Mouse (Mus musculus): ENCODE data around the gene Hpd. TPM values are rescaled to one million over a fixed set of nuclear protein-coding genes. Genes with fewer than 3 reads are reported as not detected.

Gene Hpd
- polyA plus RNA-seq, 1 experiment, result not detected

DNA sequence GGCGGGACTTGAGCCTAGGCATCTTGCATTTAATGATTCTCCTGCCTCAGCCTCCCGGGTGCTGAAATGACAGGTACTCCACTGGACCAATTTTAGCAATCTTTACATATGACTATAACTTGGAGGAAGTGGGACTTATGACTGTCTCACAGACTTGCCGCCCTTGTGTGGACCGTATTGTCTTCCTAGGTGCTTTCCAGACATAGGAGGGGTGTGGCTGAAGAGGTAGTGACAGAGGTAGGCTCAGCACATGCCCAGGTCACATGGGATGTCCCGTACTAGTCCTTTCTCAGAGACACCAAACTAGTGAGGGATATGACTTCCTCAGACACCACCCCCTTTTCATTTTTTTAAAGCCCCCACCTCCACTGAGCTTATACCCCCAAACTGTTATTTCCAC lies 3.7 kb downstream of the Hpd start:
- TF ChIP-seq POLR2A (IDR thresholded peaks at IDR 0.05; ENCODE audit: borderline replicate concordance, extremely low read depth, insufficient read depth, insufficient read length, poor library complexity, severe bottlenecking) (no peak), CTCF (IDR thresholded peaks at IDR 0.05; ENCODE audit: borderline replicate concordance, extremely low read depth, insufficient read depth, insufficient read length) (no peak)
- no peak for DNase-seq (ENCODE audit: low read depth)

GRCm38 (mm10) chr5:123171646-123172350 lies 10.7 kb downstream of the Hpd start:
- peak; percentile 88 for DNase-seq (ENCODE audit: low read depth)
- peak; percentile 100 for TF ChIP-seq CTCF (IDR thresholded peaks at IDR 0.05; ENCODE audit: borderline replicate concordance, extremely low read depth, insufficient read depth, insufficient read length)
- TF ChIP-seq POLR2A (IDR thresholded peaks at IDR 0.05; ENCODE audit: borderline replicate concordance, extremely low read depth, insufficient read depth, insufficient read length, poor library complexity, severe bottlenecking), result no peak

- DNase-seq (ENCODE audit: low read depth), result no peak
- TF ChIP-seq CTCF (IDR thresholded peaks at IDR 0.05; ENCODE audit: borderline replicate concordance, extremely low read depth, insufficient read depth, insufficient read length) (no peak), POLR2A (IDR thresholded peaks at IDR 0.05; ENCODE audit: borderline replicate concordance, extremely low read depth, insufficient read depth, insufficient read length, poor library complexity, severe bottlenecking) (no peak)
These were observed 12.2 kb downstream of the Hpd start for GRCm38 (mm10) chr5:123170365-123170764.

GRCm38 (mm10) chr5:123169284-123169683 lies 13.2 kb downstream of the Hpd start, which contains the start of gene Psmd9:
Gene Psmd9 (plus strand): TSS chr5:123169413.
- no peak for DNase-seq (ENCODE audit: low read depth)
- no peak for TF ChIP-seq POLR2A (IDR thresholded peaks at IDR 0.05; ENCODE audit: borderline replicate concordance, extremely low read depth, insufficient read depth, insufficient read length, poor library complexity, severe bottlenecking)
- TF ChIP-seq CTCF (IDR thresholded peaks at IDR 0.05; ENCODE audit: borderline replicate concordance, extremely low read depth, insufficient read depth, insufficient read length), result no peak

GRCm38 (mm10) chr5:123167591-123167990 lies 14.9 kb downstream of the Hpd start:
- TF ChIP-seq POLR2A (IDR thresholded peaks at IDR 0.05; ENCODE audit: borderline replicate concordance, extremely low read depth, insufficient read depth, insufficient read length, poor library complexity, severe bottlenecking) (no peak), CTCF (IDR thresholded peaks at IDR 0.05; ENCODE audit: borderline replicate concordance, extremely low read depth, insufficient read depth, insufficient read length) (no peak)
- no peak for DNase-seq (ENCODE audit: low read depth)

GRCm38 (mm10) chr5:123166437-123166836 lies 16.1 kb downstream of the Hpd start:
- DNase-seq (ENCODE audit: low read depth), result no peak
- TF ChIP-seq CTCF (IDR thresholded peaks at IDR 0.05; ENCODE audit: borderline replicate concordance, extremely low read depth, insufficient read depth, insufficient read length) (no peak), POLR2A (IDR thresholded peaks at IDR 0.05; ENCODE audit: borderline replicate concordance, extremely low read depth, insufficient read depth, insufficient read length, poor library complexity, severe bottlenecking) (no peak)

DNA sequence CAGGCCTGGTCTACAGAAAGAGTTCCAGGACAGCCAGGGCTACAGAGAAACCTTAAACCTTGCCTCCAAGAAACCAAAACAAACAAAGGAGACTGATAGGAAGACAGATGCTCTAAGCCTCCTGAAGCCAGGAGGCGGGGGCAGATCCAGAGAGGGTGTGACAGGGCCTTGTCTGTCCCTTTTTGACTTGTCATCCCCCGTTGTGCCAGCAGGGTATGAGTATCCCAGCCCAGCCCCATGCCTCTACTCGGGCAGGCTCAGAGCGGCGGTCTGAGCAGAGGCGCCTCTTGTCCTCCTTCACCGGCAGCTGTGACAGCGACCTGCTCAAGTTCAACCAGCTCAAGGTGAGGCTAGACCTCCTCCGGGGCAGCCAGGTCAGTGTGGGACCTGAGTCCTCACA lies 19.6 kb downstream of the Hpd start:
- no peak for DNase-seq (ENCODE audit: low read depth)
- TF ChIP-seq CTCF (IDR thresholded peaks at IDR 0.05; ENCODE audit: borderline replicate concordance, extremely low read depth, insufficient read depth, insufficient read length) (no peak), POLR2A (IDR thresholded peaks at IDR 0.05; ENCODE audit: borderline replicate concordance, extremely low read depth, insufficient read depth, insufficient read length, poor library complexity, severe bottlenecking) (no peak)

DNA sequence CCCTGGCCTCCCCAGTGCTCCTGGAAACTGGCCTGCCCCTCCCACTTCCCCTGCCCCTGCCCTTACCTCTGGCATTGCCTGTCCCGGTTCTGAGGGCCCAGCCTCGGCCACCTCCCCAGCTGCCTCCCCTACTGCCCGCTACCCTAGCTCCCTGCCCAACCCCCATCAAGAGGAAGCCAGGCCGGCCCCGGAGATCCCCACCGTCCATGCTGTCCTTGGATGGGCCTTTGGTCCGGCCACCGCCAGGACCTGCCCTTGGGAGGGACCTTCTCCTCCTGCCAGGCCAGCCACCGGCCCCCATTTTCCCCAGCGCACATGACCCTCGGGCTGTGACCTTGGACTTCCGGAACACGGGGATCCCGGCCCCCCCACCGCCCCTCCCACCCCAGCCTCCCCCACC lies 22.2 kb downstream of the Hpd start:
- no peak for DNase-seq (ENCODE audit: low read depth)
- TF ChIP-seq POLR2A (IDR thresholded peaks at IDR 0.05; ENCODE audit: borderline replicate concordance, extremely low read depth, insufficient read depth, insufficient read length, poor library complexity, severe bottlenecking) (no peak), CTCF (IDR thresholded peaks at IDR 0.05; ENCODE audit: borderline replicate concordance, extremely low read depth, insufficient read depth, insufficient read length) (no peak)

- TF ChIP-seq POLR2A (IDR thresholded peaks at IDR 0.05; ENCODE audit: borderline replicate concordance, extremely low read depth, insufficient read depth, insufficient read length, poor library complexity, severe bottlenecking) (no peak), CTCF (IDR thresholded peaks at IDR 0.05; ENCODE audit: borderline replicate concordance, extremely low read depth, insufficient read depth, insufficient read length) (no peak)
- no peak for DNase-seq (ENCODE audit: low read depth)
These were observed 22.7 kb downstream of the Hpd start for GRCm38 (mm10) chr5:123159866-123160265.

- TF ChIP-seq CTCF (IDR thresholded peaks at IDR 0.05; ENCODE audit: borderline replicate concordance, extremely low read depth, insufficient read depth, insufficient read length), result no peak
- TF ChIP-seq POLR2A (IDR thresholded peaks at IDR 0.05; ENCODE audit: borderline replicate concordance, extremely low read depth, insufficient read depth, insufficient read length, poor library complexity, severe bottlenecking), result no peak
- DNase-seq (ENCODE audit: low read depth), result no peak
These were observed 23.1 kb downstream of the Hpd start for GRCm38 (mm10) chr5:123159446-123159845.

- DNase-seq (ENCODE audit: low read depth), result no peak
- no peak for TF ChIP-seq POLR2A (IDR thresholded peaks at IDR 0.05; ENCODE audit: borderline replicate concordance, extremely low read depth, insufficient read depth, insufficient read length, poor library complexity, severe bottlenecking)
- TF ChIP-seq CTCF (IDR thresholded peaks at IDR 0.05; ENCODE audit: borderline replicate concordance, extremely low read depth, insufficient read depth, insufficient read length), result no peak
These were observed 24.6 kb downstream of the Hpd start for GRCm38 (mm10) chr5:123157972-123158371.

GRCm38 (mm10) chr5:123156763-123157162 lies 25.8 kb downstream of the Hpd start:
- no peak for DNase-seq (ENCODE audit: low read depth)
- TF ChIP-seq POLR2A (IDR thresholded peaks at IDR 0.05; ENCODE audit: borderline replicate concordance, extremely low read depth, insufficient read depth, insufficient read length, poor library complexity, severe bottlenecking) (no peak), CTCF (IDR thresholded peaks at IDR 0.05; ENCODE audit: borderline replicate concordance, extremely low read depth, insufficient read depth, insufficient read length) (peak; percentile 56)
